Mouse (Mus musculus): ENCODE data around the gene Foxn1. TPM values are rescaled to one million over a fixed set of nuclear protein-coding genes. Genes with fewer than 3 reads are reported as not detected.

The Foxn1 gene
- not detected for total RNA-seq (2021)

GRCm38 (mm10) chr11:78386508-78387043 lies at the start of gene Foxn1:
Gene Foxn1 (minus strand): TSS chr11:78386558.
- intact Hi-C loops (cut with DNase I), result no loop called here
- no peak for DNase-seq

GRCm38 (mm10) chr11:78435776-78436349 lies 49.5 kb upstream of the Foxn1 start:
- intact Hi-C loops (cut with DNase I), result no loop called here
- DNase-seq, result peak; percentile 35

GRCm38 (mm10) chr11:78434052-78434451 lies 47.7 kb upstream of the Foxn1 start:
- no peak for DNase-seq

GRCm38 (mm10) chr11:78431176-78431575 lies 44.8 kb upstream of the Foxn1 start:
- intact Hi-C loops (cut with DNase I), result no loop called here
- DNase-seq, result no peak

More at GRCm38 (mm10) chr11:78434052-78434451, 47.7 kb upstream of the Foxn1 start:
- intact Hi-C loops (cut with DNase I), result no loop called here

GRCm38 (mm10) chr11:78430195-78430878 lies 44.0 kb upstream of the Foxn1 start:
- intact Hi-C loops (cut with DNase I), result no loop called here
- no peak for DNase-seq

GRCm38 (mm10) chr11:78428309-78428708 lies 42.0 kb upstream of the Foxn1 start:
- intact Hi-C loops (cut with DNase I), result no loop called here
- DNase-seq, result no peak

GRCm38 (mm10) chr11:78427655-78428054 lies 41.3 kb upstream of the Foxn1 start:
- DNase-seq, result no peak
- intact Hi-C loops (cut with DNase I), result no loop called here

GRCm38 (mm10) chr11:78425572-78425971 lies 39.2 kb upstream of the Foxn1 start:
- no peak for DNase-seq
- intact Hi-C loops (cut with DNase I), result no loop called here

GRCm38 (mm10) chr11:78424352-78424751 lies 38.0 kb upstream of the Foxn1 start:
- DNase-seq, result peak; percentile 14
- intact Hi-C loops (cut with DNase I), result no loop called here

GRCm38 (mm10) chr11:78422055-78422819 lies 35.9 kb upstream of the Foxn1 start, which contains the start of gene Slc13a2:
Gene Slc13a2 (minus strand): TSS chr11:78422217.
- DNase-seq, result no peak
- intact Hi-C loops (cut with DNase I), result no loop called here

- intact Hi-C loops (cut with DNase I), result no loop called here
These were observed 35.0 kb upstream of the Foxn1 start for GRCm38 (mm10) chr11:78421201-78422009.

GRCm38 (mm10) chr11:78420263-78420889 lies 34.0 kb upstream of the Foxn1 start:
- intact Hi-C loops (cut with DNase I), result no loop called here
- DNase-seq, result no peak

More at GRCm38 (mm10) chr11:78421201-78422009, 35.0 kb upstream of the Foxn1 start:
- no peak for DNase-seq

- intact Hi-C loops (cut with DNase I), result no loop called here
- no peak for DNase-seq
These were observed 30.5 kb upstream of the Foxn1 start for GRCm38 (mm10) chr11:78416854-78417253.

GRCm38 (mm10) chr11:78412861-78413260 lies 26.5 kb upstream of the Foxn1 start:
- intact Hi-C loops (cut with DNase I), result no loop called here
- no peak for DNase-seq

GRCm38 (mm10) chr11:78412324-78412850 lies 26.0 kb upstream of the Foxn1 start:
- DNase-seq, result no peak
- intact Hi-C loops (cut with DNase I), result no loop called here

GRCm38 (mm10) chr11:78411606-78412323 lies 25.4 kb upstream of the Foxn1 start:
- intact Hi-C loops (cut with DNase I), result no loop called here
- peak; percentile 59 for DNase-seq

GRCm38 (mm10) chr11:78408256-78409240 lies 22.2 kb upstream of the Foxn1 start:
- intact Hi-C loops (cut with DNase I), result no loop called here

GRCm38 (mm10) chr11:78402062-78402461 lies 15.7 kb upstream of the Foxn1 start:
- DNase-seq, result no peak
- intact Hi-C loops (cut with DNase I), result no loop called here

More at GRCm38 (mm10) chr11:78408256-78409240, 22.2 kb upstream of the Foxn1 start:
- no peak for DNase-seq
